Mouse (Mus musculus): ENCODE results near the gene Acsl1.

Gene Acsl1

DNA sequence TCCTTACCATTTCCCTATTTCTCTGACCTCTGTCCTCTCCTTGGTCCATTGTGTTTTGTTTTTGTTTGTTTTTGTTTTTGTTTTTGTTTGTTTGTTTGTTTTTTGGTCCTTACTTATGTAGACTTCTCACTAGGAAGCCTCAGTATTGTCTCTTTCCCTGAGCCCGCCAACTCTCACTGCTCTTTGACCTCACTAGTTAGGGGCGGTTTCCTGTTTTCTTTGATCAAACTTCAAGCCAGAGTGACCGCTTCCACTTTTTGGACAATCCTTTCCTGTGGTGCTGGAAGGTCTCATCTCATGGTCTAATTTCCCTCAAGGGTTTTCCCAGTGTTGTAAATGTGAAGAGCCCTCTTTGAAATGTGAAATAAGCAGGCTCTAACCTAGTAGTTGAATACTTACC is 33.4 kb downstream of the Acsl1 start:
- no peak for DNase-seq (ENCODE audit: low spot score in 2 of 2)

DNA sequence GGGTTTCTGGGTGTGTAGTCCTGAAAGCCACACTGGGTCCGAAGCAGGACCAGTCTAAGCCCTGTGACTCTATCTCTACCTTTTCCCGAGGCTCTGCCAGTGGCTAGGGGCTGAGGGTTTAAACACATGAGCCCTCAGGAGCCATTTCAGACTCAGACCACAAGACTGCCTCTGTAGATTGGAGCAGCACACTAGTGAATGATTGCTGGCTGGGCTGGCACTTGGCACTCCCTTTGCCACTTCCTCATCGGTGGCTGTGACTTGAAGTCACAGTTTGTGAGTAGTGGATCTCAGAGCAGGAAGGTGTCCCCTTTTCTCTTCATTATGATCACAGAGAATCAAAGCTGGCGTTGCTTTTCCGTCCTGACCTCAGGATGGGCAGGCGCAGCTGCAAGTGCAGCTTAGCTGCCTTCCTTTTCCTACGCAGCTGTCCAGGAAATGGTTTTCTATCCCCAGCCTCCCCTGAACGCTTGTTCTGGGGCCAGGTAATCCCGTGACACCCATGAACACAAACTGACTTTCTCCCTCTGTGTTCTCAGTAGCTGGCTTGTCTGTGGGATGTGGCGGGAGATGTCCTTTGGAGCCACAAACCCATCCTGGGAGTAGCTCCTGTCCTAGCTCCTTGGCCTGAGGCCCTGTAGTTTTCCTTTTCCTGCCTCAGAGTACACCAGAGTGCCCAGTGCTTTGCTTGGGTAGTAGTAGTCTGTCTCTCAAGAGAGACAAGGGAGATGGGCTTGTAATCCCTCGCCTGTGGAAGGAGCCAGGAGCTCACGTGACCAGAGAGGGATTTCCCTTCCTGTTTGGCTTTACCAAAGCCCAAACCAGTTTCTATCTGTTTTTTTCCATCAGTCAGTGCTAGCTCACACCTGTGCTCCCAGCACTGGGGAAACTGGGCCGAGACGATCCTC is 37.9 kb downstream of the Acsl1 start:
- no peak for DNase-seq (ENCODE audit: low spot score in 2 of 2)

DNA sequence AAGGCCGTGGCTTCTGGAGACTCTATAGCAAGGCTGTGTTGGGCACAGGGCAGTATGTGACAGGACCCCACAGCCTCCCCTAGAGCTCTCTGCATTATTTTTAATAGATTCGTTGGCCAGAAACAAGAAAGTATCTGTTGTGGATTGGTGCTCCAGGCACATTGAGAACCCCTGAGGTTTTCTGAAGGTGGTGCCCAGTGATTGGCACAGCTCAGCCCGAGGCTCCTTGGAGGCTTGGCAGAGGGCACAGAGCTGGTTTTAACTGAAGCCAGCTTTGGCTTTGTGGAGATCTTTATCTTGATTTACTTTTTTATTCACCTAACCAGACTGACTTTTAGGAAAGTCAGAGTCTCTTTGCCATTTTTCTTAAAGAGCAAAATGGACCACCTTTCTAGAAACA is 38.6 kb downstream of the Acsl1 start:
- no peak for DNase-seq (ENCODE audit: low spot score in 2 of 2)

DNA sequence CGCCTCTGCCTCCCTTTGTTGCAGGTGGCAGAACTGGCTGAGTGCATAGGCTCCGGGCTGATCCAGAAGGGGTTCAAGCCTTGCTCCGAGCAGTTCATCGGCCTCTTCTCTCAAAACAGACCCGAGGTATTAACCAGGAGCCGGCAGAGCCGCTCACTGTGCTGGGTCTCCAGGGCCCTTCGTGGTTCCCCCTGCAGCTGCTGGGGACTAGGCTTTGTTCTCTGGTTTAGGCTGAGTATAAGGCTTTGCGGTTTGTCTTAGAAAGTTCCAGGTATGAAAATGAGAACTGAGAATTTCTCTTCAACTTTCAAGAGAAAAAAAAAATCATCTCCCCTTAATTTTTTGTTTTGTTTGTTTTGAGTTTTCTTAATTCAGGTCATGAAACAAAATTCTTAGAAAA is 40.5 kb downstream of the Acsl1 start:
- no peak for DNase-seq (ENCODE audit: low spot score in 2 of 2)

DNA sequence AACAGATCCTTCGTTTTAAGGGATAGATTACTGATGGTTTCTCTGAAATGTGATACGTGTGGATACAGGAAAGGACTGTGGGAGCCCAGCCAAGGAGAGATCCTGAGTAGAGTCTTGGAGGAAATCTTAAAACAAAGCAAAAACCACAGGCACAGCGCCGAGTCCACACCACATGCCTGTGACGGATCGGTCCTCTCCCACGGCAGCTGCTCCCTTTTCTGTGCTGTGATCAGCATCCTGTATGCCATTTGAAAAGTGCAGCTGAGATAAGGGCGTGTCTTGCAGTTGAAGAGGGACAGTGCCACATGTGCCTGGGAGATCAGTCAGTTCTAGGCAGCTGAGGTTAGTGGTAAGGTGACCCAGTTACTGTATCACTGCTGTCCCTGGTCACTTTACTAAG is 41.7 kb downstream of the Acsl1 start:
- no peak for DNase-seq (ENCODE audit: low spot score in 2 of 2)

DNA sequence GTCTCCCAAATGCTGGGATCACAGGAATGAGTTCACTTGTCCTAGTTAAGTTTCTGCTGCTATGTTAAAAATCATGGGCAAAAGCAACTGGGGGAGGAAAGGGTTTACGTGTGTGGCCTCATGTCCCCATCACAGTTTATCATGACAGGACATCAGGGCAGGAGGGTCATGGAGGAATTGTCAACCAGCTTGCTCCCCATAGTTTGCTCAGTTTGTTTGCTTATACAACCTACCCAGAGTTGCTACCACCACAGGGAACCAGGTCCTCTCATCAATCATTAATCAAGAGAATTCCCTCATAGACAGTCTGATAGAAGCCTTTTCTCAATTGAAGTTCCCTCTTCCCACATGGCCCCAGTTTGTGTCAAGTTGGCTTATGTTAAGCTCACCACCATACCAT is 43.2 kb downstream of the Acsl1 start:
- DNase-seq (ENCODE audit: low spot score in 2 of 2): no peak

DNA sequence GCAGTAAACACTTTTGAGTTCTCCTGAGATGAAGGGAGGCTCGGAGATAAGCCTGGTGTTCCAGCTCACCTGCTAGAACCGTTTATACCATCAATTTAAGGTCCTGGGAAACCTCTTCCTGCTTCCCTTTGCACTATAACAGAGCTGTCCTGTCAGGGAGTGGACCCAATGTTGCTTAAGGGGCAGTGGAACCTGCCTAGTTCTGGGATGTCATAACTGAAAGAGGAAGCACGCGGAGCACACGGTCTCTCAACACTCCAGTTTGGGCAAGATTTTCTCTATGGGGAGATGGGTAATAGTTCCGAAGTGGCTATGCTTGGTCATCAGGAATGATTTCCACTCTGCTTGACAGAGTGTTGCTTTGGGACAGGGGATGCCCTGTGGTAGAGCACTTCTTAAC is 49.8 kb downstream of the Acsl1 start:
- DNase-seq (ENCODE audit: low spot score in 2 of 2): no peak

DNA sequence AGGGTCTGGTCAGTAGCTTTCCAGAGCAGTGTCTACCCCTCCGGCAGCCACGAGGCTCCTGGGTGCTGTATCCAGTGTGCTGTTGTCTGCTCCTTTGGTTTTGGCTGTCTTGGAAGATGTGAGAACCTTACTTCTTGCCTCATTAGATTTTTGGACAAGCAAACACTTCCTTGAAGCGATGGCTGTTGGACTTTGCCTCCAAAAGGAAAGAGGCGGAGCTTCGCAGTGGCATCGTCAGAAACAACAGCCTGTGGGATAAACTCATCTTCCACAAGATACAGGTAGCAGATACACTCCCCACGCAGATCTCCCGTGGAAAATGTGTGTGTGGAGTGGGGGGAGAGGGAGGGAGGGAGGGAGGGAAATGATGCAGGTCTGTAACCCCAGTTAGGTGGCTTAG is 55.3 kb downstream of the Acsl1 start:
- DNase-seq (ENCODE audit: low spot score in 2 of 2): no peak

DNA sequence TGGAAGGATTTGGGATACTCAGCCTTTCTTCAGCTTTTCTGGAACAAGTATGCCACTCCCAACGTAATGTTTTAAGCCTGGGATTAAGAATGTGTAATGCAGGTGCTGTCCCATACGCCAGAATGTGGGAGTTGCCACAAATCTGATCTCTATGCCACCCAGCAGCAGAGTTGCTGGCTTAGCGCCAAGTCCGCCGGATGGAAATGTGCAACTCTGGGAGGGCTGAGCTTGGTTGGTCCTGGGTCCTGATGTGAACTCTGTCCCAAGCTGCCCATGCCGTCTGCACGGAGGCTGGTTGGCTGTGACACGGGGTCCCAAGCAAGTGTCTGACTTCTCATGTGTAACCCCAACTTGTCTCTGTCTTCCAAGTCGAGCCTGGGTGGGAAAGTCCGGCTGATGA is 56.0 kb downstream of the Acsl1 start:
- DNase-seq (ENCODE audit: low spot score in 2 of 2): no peak

DNA sequence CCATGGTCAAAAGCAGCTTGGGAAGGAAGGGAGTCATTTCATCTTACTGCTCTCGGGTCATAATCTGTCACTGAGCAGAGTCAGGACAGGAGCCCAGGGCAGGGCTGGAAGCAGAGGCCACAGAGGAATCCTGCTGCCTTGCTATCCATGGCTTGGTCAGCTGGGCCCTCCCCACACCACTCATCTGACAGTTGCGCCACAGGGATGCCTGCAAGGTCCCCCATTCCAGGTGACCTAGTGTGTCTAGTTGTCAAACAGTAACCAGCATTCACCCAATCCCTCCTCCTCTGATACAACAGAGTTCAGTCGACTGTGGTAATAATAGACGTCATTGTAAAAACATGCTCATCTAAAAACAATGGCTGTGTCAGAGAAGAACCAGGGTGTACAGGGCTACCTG is 58.7 kb downstream of the Acsl1 start:
- DNase-seq (ENCODE audit: low spot score in 2 of 2): no peak

DNA sequence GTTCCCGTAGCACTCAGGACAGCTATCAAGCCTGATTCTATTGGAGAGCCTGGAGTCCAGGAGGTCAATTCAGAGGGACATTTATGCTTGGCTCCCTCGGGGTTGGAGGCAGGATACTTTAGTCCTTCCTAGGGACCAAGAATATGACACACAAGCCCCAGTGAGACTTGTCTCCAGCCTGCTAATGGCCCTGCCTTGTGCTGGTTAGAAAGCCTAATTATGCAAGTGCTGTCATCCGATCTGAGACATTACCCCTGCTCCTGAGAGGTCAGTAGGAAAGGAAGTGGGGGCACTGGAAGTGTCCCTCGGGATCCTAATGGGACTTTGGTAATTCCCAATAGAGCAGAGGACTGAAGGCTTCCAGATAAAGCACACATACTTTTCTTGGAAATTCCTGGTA is 59.7 kb downstream of the Acsl1 start:
- no peak for DNase-seq (ENCODE audit: low spot score in 2 of 2)

DNA sequence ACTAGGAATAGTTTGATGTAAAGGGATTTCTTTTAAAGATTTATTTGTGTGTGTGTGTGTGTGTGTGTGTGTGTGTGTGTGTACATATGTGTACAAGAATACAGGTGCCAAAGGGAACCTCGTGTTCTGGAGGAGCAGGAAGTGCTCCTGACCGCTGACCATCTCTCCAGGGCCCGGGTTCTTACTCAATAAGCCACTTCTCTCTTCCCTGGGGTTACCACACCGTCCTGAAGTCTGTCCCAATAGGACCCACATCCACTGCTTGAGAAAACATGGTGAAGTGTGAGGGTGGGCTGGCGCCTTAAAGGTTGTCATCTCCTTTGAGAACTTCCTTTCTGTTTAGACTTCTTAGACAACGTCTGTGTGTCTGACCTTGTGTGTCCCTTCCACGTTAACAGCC is 63.1 kb downstream of the Acsl1 start:
- DNase-seq (ENCODE audit: low spot score in 2 of 2): no peak

DNA sequence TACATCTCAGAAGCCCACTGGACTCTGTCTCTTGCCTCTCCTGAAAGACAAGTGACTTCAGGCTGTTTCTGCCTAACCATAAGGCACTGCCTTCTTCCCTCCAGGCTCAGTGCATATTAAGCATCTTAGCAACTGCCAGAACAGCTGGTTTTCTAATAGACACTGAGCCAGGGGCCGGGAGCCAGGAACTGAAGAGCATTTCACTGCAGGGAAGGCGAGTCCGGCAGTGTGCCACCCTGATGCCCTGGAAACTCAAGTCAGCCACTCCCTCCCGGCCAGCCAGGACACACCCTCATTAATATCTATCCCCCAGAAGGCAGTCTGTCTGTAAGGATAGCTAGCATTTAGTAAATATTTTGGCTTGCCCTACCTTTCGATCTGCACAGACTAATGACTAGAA is 68.9 kb downstream of the Acsl1 start:
- peak in 1 of 2 experiments; percentile 7 for DNase-seq (ENCODE audit: low spot score in 2 of 2)

DNA sequence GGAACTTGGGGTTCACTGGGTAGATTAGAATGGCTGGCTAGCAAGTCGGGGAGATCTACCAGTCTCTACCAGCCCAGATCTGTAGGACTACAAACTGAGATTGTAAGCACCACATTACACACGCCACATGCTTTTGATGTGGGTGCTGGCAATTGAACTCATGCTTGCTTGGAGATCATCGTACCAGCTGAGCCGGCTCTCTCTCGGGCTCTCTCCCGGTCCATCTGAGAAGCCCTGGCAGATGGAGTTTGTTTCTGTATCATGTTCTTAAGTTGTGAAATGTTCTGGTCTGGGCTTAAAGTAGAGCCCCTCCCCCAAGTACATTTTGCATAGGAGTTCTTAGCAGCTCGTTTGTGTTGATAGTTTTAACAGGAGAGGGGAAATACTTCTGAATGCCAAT is 72.4 kb downstream of the Acsl1 start:
- DNase-seq (ENCODE audit: low spot score in 2 of 2): no peak

DNA sequence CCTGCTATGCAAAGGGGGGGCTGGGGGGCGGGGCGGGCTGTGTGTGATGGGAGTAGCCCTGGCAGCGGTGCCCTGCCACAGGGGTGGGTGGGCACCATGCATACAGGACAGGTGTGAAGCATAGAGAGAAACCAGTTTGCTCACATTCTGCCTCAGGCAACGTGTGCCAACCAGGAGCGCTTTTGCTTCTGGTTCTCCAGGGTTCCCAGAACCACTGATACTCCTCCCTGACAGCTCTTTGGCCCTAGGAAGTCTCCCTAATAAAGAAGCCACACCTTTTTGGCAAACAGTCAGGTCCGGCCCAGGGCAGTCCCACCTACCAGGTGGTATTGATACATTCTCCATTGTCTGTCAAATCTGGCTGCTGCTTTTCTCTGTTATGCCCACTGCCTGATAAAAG is 72.8 kb downstream of the Acsl1 start:
- DNase-seq (ENCODE audit: low spot score in 2 of 2): no peak

DNA sequence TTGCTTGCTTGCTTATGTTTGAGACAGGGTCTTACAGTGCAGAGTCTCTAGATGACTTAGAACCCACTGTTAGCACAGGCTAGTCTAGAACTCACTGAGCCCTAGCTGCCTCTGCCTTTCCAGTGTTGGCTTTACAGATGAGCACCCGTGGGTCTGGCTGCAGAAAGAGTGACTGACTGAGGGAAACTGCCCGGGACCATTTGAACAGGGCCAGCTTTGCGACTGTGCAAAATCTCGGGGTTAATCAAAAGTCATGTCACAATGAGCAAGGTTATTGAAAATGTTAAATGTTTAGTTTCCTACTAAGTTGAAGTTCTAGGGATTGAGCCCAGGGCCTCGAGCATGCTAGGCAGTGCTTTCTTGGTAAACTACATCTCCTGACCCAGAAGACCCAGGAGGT is 75.0 kb downstream of the Acsl1 start:
- no peak for DNase-seq (ENCODE audit: low spot score in 2 of 2)

DNA sequence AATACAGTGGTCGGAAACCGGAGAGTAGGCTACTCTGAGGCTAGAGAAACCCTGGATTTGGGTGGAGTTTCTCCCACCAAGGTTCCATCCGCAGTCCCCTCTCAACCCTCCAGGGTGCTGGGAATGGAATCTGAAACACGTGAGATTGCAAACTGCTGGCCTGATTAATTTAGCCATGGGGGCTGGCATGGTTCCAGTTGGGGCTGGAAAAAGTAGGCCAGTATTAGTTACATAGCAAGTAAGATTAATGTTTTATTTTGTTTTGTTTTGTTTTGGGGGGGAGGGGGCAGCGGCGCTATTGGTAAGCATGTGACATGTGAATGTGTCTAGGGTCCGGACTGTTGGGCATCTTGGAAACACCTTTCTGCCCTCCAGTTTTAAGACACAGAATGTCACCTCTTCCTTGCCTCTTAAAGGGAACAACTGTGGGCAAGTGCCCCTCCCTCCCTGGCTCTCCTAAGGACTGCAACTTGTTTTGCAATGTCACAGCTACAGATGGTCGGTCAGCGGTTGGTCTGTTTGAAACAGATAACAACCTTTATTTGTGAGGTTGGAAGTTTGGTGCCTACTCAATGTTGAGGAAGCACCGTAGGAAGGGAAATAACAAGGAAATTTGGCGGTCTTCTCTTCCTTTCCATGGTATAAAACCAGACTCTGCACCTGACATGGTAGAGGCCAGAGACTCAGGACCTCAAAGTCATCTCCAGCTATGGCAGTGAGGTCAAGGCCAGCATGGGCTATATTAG is 75.8 kb downstream of the Acsl1 start:
- DNase-seq (ENCODE audit: low spot score in 2 of 2): no peak

DNA sequence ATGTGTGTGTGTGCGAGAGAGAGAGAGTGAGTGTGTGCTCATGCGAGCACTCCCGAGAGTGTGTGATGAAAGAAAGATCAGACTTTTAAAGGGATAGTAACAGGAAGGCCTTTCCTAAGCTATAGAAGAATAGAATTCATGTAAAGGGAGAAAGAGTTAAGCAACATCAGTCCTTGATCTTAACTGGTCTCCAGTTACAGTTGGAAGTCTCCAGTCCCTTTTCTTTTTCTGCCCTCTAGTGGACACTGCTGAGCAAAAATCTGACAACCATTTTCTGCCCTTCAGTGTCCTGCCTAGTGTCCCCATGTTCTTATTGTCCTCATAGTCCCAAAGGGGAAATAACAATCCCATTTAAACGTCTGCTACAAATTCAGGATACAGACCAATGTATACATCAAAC is 76.4 kb downstream of the Acsl1 start:
- DNase-seq (ENCODE audit: low spot score in 2 of 2): peak in 1 of 2 experiments; percentile 43

DNA sequence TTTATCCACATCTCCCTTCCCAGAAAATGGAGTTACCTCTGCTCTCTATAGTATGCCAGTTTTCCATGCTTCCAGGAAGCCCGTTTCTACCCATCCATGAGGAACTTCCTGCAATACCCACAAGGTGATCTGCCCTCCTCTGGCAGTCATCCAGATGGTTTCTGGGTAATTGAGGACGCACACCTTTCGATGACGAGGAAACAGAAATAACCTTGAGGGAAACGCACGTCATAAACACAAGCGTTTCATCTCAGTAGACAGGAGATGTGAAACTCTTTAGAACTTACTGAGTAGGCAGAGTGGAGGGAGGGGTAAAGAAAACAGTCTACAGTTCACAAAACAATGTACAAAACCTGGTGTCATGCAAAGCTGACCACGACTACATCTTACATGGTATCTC is 79.2 kb downstream of the Acsl1 start:
- DNase-seq (ENCODE audit: low spot score in 2 of 2): no peak

DNA sequence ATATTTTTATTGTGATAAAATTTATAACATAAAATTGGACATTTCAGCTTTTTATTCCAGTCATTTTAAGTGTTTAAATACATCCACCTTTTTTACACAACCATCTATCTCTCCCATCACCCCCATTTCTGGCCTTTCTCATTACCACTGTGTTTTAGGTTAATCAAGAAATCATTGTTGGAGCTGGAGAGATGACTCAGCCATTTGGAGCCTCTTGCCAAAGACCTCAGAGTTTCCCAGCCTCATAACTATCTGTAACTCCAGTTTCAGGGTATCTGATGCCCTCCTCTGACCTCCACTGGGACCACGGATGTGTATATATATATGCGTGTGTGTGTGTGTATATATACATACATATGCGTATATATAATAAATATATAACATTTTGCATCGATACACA is 80.2 kb downstream of the Acsl1 start:
- peak in 1 of 2 experiments; percentile 14 for DNase-seq (ENCODE audit: low spot score in 2 of 2)

DNA sequence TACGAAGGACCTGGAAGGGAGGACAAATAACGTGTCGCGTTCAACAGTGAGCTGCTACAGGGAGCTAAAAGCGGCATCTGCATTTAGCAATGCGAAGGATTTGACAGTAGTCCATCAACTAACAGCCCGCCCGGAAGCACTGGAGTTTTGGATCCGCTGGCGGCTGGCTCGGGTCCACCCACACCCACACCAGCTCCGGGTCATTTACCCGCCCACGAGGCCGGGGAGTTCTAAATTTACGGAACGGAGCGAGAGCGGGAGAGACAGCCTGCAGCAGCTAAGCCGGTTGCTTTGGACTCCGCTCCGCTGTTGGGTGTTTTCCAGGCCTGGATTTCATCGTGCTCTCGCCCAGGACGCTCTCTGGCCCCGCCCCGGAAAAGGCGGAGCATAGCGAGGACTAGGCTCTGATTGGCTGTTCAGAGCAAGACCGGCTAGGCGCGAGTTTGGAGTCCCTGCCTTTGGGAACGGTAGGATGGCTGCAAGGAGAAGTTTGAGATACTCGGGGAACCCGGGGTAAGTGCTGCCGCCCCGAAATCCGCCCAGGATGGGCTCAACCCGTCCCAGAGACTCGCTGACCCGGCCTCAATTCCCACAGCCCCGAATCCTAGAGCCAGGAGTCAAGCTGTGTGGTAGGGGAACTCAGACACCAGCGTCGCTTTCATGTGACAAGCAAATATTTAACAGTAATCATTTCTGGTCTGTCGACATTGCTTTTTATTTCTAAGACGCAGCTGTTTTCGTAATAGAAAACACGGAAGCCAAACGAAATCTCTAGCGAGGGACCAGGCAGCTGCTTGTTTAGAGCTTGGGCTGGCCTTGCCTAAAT is 81.0 kb downstream of the Acsl1 start, which contains the start of gene Cenpu:
Cenpu (plus strand) TSS at position 414 of the 826 bp plus-strand sequence.
- DNase-seq (ENCODE audit: low spot score in 2 of 2): peak; percentile 100

DNA sequence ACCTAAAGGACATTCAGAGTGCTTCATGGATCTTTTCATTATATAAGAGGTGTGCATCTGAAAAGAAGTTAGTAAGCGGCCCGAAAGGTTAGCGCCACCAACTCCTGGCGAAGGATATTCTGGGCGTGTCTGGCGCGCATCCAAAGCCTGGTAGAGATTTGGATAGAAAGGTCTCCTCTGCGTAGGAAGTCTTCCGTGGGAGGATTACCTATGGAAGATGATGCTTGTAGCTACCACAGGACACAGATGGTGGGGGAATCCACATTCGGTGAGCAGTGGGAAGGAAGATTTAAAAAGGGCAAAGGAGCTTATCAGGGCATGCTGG is 81.6 kb downstream of the Acsl1 start:
- peak in 1 of 2 experiments; percentile 14 for DNase-seq (ENCODE audit: low spot score in 2 of 2)

All from frontal cortex, postnatal 36 days (tissue).